Mouse (Mus musculus) gastrocnemius, adult 8-10 months (tissue): ENCODE measurements around the gene Slc24a5. TPM values are rescaled to one million over a fixed set of nuclear protein-coding genes. Genes with fewer than 3 reads are reported as not detected.

Source experiments
- DNase-seq, 2 experiments: peaks; one replicate each; pipeline ENCODE4 v3.0.0; 2022; ENCODE audit warnings: low spot score in 2 of 2
- total RNA-seq, 4 experiments: library from RNA; stranded (reverse); gene quantifications; 2 replicates each; pipeline ENCODE4 v1.2.4; 2022

Gene Slc24a5
- total RNA-seq, 4 experiments from 2014 or later: not detected

GRCm38 (mm10) chr2:125119381-125120110 is 51.6 kb downstream of the Slc24a5 start:
- DNase-seq: no peak

GRCm38 (mm10) chr2:125122288-125122623 is 54.3 kb downstream of the Slc24a5 start:
- no peak for DNase-seq

GRCm38 (mm10) chr2:125122624-125123476 is 54.9 kb downstream of the Slc24a5 start:
- peak in 1 of 2 experiments; percentile 5 for DNase-seq

- peak; percentile 39 to 45 for DNase-seq
Measured at GRCm38 (mm10) chr2:125123477-125123852, 55.5 kb downstream of the Slc24a5 start, which contains the start of gene Myef2. Gene Myef2 (minus strand): TSS chr2:125123661.

GRCm38 (mm10) chr2:125125824-125126223 is 57.9 kb downstream of the Slc24a5 start:
- no peak for DNase-seq

- no peak for DNase-seq
Measured at GRCm38 (mm10) chr2:125126792-125127191, 58.9 kb downstream of the Slc24a5 start.

GRCm38 (mm10) chr2:125134113-125134512 is 66.2 kb downstream of the Slc24a5 start:
- DNase-seq: no peak

GRCm38 (mm10) chr2:125135903-125136811 is 68.2 kb downstream of the Slc24a5 start, which contains the start of gene Ctxn2:
Gene Ctxn2 (plus strand): TSS chr2:125136692.
- DNase-seq: no peak

GRCm38 (mm10) chr2:125136846-125137245 is 68.9 kb downstream of the Slc24a5 start:
- no peak for DNase-seq

Other genes with a start within 250 kb of the Slc24a5 start
- 1 to 10 TPM; 1.2 to 1.7 (median 1.3) TPM for gene Myef2, start 55.5 kb downstream of the Slc24a5 start, total RNA-seq
- not detected for gene Ctxn2, start 68.6 kb downstream of the Slc24a5 start, total RNA-seq
- gene Slc12a1, start 84.4 kb downstream of the Slc24a5 start, total RNA-seq: not detected
- gene Dut, start 179.1 kb downstream of the Slc24a5 start, total RNA-seq: 1 to 10 TPM; 6.7 to 8.3 (median 7.6) TPM